In genomic region chr3:97802927-97803326, GRCm38 (mm10) we compare ENCODE assay signal across 14 mouse cellular contexts.
"Had no signal": no experiment of that assay in that cellular context is flagged by ENCODE, and none has a peak within 500 bp of the region (broad histone marks: within the 10 kb centered on the region; RNA-seq: fewer than 3 reads in every experiment).

No protein-coding gene starts in this region.

- H3K4me1 ChIP-seq: liver, embryonic 13.5 days had no signal

- H3K27me3 ChIP-seq: kidney, embryonic 15.5 days; liver, embryonic 13.5 days; stomach, embryonic 15.5 days had no signal

- H3K4me3 ChIP-seq: kidney, embryonic 15.5 days; left cerebral cortex, adult 2 months; liver, embryonic 13.5 days; megakaryocyte, embryonic 14.5 days; stomach, embryonic 15.5 days had no signal

- H3K27ac ChIP-seq: left cerebral cortex, adult 2 months; liver, embryonic 13.5 days; macrophage; stomach, embryonic 15.5 days had no signal

- H3K4me2 ChIP-seq: kidney, embryonic 15.5 days; liver, embryonic 13.5 days; midbrain, embryonic 11.5 days; stomach, embryonic 15.5 days had no signal

- DNase-seq: liver; liver, embryonic 13.5 days; liver, postnatal 0 days; lung, postnatal 10 days; right cerebral cortex, postnatal 14 days; thymus, adult 2 months; thymus, postnatal 25 days had no signal

- H3K9ac ChIP-seq: kidney, embryonic 15.5 days; liver, embryonic 13.5 days; liver, postnatal 0 days; stomach, embryonic 15.5 days had no signal

- H3K9me3 ChIP-seq: kidney, embryonic 15.5 days; liver, embryonic 13.5 days; megakaryocyte, embryonic 14.5 days; stomach, embryonic 15.5 days had no signal

- ATAC-seq: liver, postnatal 0 days; midbrain, embryonic 16.5 days had no signal

- H3K36me3 ChIP-seq: kidney, embryonic 15.5 days; liver, embryonic 13.5 days; stomach, embryonic 15.5 days had no signal
